Mouse (Mus musculus) forebrain, embryonic 13.5 days (tissue): ENCODE measurements around the gene Aamdc. TPM values are rescaled to one million over a fixed set of nuclear protein-coding genes. Genes with fewer than 3 reads are reported as not detected.

ENCODE experiments used
- ATAC-seq: fragments of 200-750 bp; cut with Nextera tagmentation; 2 replicates; pipeline ENCODE4 v1.8.0; 2017
- H3K27ac ChIP-seq: fragments of 300-500 bp; sonication (generic); 2 replicates; pipeline ENCODE4 v1.5.1; 2015; ENCODE audit warnings: inconsistent platforms, mild to moderate bottlenecking, moderate library complexity
- H3K27me3 ChIP-seq: fragments of 300-500 bp; sonication (generic); 2 replicates; pipeline ENCODE4 v1.6.1; 2015; ENCODE audit warnings: mild to moderate bottlenecking, inconsistent platforms
- H3K36me3 ChIP-seq: fragments of 300-500 bp; sonication (generic); 2 replicates; pipeline ENCODE4 v1.6.1; 2015; ENCODE audit warnings: mild to moderate bottlenecking, inconsistent platforms; ENCODE audit not compliant: poor library complexity, severe bottlenecking
- H3K4me1 ChIP-seq: fragments of 300-500 bp; sonication (generic); 2 replicates; pipeline ENCODE4 v1.6.1; 2015; ENCODE audit warnings: inconsistent platforms
- H3K4me2 ChIP-seq: fragments of 300-500 bp; sonication (generic); 2 replicates; pipeline ENCODE4 v1.6.1; 2015; ENCODE audit warnings: inconsistent platforms, mild to moderate bottlenecking, moderate library complexity
- H3K4me3 ChIP-seq: fragments of 300-500 bp; sonication (generic); 2 replicates; pipeline ENCODE4 v1.5.1; 2015; ENCODE audit warnings: mild to moderate bottlenecking, inconsistent platforms
- H3K9ac ChIP-seq: fragments of 300-500 bp; sonication (generic); 2 replicates; pipeline ENCODE4 v1.6.1; 2015; ENCODE audit warnings: mild to moderate bottlenecking, inconsistent platforms
- H3K9me3 ChIP-seq: fragments of 300-500 bp; sonication (generic); replicated peaks from 2 replicates; pipeline ENCODE4 v1.6.1; 2016; ENCODE audit warnings: inconsistent platforms
- whole genome bisulfite sequencing: fragments of 180-500 bp; shearing (Covaris S2); methylation state at CpG from one replicate; pipeline ENCODE4 v1.1.7; 2015; 5-methylcytosine and 5-hydroxymethylcytosine counted together
- polyA plus RNA-seq: library from polyadenylated mRNA; unstranded; fragments of >200 nt; fragmentation: Nextera tagmentation; extraction: Ambion mirVana; gene quantifications from 2 replicates; pipeline ENCODE4 v1.2.1, GENCODE M21; 2015

Gene Aamdc
- polyA plus RNA-seq, 1 experiment from 2014 or later, result 46.3 TPM

DNA sequence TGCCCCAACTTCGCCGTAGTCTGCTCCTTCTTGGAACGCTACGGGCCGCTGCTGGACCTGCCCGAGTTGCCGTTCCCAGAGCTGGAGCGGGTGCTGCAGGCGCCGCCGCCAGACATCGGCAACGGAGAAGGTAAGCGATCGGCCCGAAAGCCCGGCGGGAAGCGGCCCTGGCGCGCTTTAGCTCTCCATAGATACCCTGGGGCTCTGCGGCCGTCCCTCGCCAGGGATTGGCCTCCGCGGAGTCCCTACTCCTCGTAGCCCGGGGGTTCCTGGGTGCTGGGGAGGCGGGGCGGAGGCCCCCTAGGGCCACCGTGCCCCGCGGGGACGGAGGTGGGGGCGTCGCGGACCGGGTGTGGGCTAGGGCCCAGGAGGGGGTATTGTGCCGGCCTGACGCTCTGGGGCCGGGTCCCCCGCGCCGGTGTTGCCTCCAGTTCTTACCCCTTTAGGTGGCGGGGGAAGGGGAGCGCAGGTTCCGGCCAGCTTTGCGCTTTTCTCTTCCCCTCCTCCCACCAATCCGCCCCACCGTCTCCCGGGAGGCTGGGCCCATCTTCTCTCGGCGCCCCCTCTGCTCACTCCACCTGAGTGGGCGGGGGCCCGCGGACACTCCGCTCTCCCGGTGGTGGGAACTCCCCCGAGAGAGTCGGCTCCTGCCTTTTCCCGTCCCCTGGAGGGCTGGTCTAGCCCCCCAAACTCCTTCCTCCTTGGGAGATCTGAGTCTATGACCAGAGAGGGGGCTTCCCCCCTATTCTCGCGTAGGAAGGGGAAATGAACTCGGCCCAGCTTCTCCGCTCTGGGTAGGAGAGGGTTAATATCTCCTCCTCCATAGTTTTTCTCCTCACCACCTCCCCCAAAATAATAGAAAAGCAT, 912 bp upstream of the Aamdc start:
- H3K9ac ChIP-seq, result peak overlapping the region; percentile 100
- no peaks in the 10 kb centered on the region for H3K9me3 ChIP-seq
- under 1% methylated on average over 61 of the region's 65 CpGs for WGBS
- H3K27me3 ChIP-seq, result no peaks in the 10 kb centered on the region
- H3K4me3 ChIP-seq, result peak overlapping the region; percentile 100
- 0 out of 2 replicates have a peak, but pooled peaks cover under 1% of the 10 kb centered on the region for H3K36me3 ChIP-seq
- peaks cover 16% of the 10 kb centered on the region for H3K4me1 ChIP-seq
- peak overlapping the region; percentile 98 for H3K27ac ChIP-seq
- ATAC-seq, result peak; percentile 38
- H3K4me2 ChIP-seq, result peak overlapping the region; percentile 61

DNA sequence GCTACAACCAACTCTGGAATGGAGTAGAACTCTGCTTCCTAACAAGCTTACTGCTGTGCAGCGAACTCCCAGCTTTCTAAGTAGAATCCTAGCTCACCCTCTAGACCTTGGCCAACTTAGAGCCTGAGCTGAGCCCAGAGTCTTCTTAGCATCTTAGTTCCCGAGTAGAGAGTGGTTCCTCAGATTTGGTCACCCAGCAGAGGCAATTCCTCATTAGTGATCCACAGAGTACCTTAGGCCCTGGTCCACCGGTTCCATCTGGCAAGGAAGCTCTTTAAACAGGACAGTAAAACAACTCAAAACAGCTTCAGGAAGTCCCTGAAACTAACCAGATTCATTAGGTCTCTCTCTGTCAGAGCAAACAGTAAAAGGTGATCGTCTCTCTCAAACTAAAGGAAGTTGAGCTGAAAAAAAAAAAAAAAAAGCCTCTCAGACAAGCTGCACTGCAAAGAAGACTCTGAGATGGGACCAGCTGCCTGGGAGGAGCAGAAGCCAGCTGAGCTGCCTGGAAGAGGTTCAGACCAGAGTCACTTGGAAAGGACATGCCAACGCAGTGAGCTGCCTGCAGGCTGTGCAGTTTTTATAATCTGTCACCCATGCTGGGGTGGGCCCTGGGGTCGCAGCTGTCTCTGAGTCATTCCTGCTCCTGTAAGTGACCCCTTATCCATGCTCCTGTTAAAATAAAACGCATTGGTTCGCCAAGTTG, 783 bp downstream of the Aamdc start:
- peaks cover 16% of the 10 kb centered on the region for H3K4me1 ChIP-seq
- H3K27ac ChIP-seq, result peak overlapping the region; percentile 98; the same call in 1 of the 2 replicates
- ATAC-seq, result 0 out of 2 replicates have a peak, but pooled peaks have one; percentile 0
- peak overlapping the region; percentile 61 for H3K4me2 ChIP-seq
- H3K9me3 ChIP-seq, result no peaks in the 10 kb centered on the region
- 32% methylated on average over 8 of the region's 8 CpGs for WGBS
- H3K9ac ChIP-seq, result peak overlapping the region; percentile 100
- peaks cover 11% of the 10 kb centered on the region; the same call in 1 of the 2 replicates for H3K36me3 ChIP-seq
- H3K27me3 ChIP-seq, result no peaks in the 10 kb centered on the region
- H3K4me3 ChIP-seq, result peak overlapping the region; percentile 100

DNA sequence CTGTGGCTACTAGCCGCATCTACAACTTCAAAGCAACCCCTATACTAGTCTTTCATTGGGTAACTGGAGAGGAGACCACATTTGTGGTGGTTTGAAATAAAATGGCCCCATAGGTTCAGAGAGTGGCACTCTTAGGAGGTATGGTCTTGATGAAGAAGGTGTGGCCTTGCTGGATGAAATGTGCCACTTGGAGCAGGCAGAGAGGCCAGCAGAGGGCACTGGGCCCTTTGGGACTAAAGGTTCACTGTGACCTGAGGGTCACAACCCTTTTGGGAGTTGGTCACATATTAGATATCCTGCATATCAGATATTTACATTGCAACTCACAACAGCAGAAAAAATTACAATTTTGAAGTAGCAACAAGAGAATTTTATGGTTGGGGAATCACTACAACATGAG, 8.9 kb downstream of the Aamdc start:
- ATAC-seq, result no peak
- Histone ChIP-seq H3K27ac (no peak overlapping the region), H3K9ac (no peak overlapping the region), H3K9me3 (no peaks in the 10 kb centered on the region), H3K4me1 (no peaks in the 10 kb centered on the region), H3K4me2 (no peak overlapping the region), H3K36me3 (peaks cover 11% of the 10 kb centered on the region), H3K27me3 (no peaks in the 10 kb centered on the region), H3K4me3 (no peak overlapping the region)
- 91% methylated on average over 1 of the region's 1 CpGs for WGBS

DNA sequence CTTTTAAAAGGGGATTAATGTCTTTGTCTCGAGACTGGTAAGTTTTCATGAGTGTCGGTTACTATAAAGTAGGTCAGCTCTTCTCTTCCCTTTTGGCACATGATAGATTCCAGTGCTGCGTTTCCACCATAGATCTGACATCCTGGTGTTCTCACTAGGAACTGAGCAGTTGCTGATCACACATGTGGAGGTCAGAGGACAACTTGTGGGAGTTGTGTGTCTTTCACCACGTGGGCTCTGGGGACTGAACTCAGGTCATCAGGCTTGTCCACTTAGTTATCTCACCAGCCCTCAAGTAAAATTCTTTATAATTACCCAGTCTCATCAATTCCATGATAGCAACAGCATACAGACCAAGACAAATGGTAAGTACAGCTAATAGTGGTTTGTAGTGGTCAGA, 9.9 kb downstream of the Aamdc start:
- Histone ChIP-seq H3K9ac (no peak overlapping the region), H3K4me2 (no peak overlapping the region), H3K36me3 (peaks cover 5% of the 10 kb centered on the region; the same call in 1 of the 2 replicates), H3K27me3 (no peaks in the 10 kb centered on the region), H3K4me3 (no peak overlapping the region), H3K27ac (no peak overlapping the region), H3K9me3 (no peaks in the 10 kb centered on the region), H3K4me1 (no peaks in the 10 kb centered on the region)
- no peak for ATAC-seq
- WGBS, result 89% methylated on average over 4 of the region's 4 CpGs

DNA sequence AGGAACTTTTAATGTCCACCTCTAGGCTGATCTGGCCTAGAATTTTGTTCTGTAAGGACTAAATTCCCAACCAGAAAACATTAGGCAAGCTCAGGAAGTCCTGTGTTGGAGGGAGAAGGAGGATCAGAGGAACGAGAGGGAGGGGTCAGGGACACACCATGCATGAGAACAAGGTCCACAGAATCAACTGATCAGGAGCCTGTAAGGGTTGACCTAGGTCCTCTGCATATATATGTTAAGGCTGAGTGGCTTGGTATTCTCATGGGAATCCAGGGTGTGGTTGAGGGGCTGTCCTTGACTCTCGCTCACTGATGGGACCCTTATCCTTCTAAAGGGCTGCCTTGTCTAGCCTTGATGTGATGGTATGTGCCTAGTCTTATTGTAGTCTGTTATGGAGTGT, 15.7 kb downstream of the Aamdc start:
- H3K4me1 ChIP-seq, result no peaks in the 10 kb centered on the region
- 88% methylated on average over 2 of the region's 2 CpGs for WGBS
- H3K4me3 ChIP-seq, result no peak overlapping the region
- ATAC-seq, result no peak
- no peaks in the 10 kb centered on the region for H3K9me3 ChIP-seq
- H3K4me2 ChIP-seq, result no peak overlapping the region
- no peaks in the 10 kb centered on the region for H3K27me3 ChIP-seq
- no peak overlapping the region for H3K9ac ChIP-seq
- no peaks in the 10 kb centered on the region; the same call in 1 of the 2 replicates for H3K36me3 ChIP-seq
- H3K27ac ChIP-seq, result no peak overlapping the region

DNA sequence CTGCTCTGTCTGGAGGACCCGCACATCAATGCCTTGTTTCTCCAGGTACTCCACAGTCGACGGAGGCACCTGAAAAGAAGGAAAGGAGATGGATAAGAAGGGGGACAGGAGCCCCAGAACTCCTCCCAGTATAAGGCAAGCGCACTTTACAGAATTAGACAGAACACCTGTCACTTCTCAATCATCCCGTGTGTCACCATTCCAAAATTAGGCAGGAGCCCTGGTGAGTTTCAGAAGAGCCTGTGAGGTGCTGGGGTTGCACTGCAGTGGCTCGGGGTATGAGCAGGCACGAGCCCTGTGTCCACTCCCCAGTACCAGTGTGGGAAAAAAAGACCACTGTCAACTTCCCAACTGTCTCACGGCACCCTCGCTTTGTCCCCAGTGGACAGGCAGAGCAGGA, 28.6 kb downstream of the Aamdc start:
- no peak for ATAC-seq

DNA sequence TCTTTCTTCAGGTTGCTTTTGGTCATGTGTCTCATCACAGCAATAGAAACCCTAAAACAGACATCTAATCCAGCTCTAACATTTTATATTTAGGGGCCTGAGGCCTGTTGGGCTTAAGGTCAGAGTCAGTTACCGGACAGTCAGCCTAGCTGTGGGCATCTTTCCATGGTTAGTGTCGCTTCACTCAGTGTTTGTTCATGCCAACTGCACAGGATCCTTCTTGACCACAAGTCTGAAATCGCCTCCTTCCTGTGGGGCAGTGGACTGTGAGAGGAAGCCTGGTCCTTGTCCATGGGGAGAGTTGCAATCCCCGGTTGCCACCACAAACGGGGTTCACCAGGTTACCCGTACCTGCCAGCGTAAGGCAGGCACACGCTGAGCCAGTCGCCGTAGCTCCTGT, 30.0 kb downstream of the Aamdc start:
- H3K27me3 ChIP-seq, result no peaks in the 10 kb centered on the region

More for the DNA sequence above, 28.6 kb downstream of the Aamdc start:
- Histone ChIP-seq H3K4me3 (no peak overlapping the region), H3K27ac (no peak overlapping the region), H3K4me2 (no peak overlapping the region), H3K4me1 (no peaks in the 10 kb centered on the region), H3K9ac (no peak overlapping the region), H3K27me3 (no peaks in the 10 kb centered on the region), H3K9me3 (no peaks in the 10 kb centered on the region), H3K36me3 (no peaks in the 10 kb centered on the region)
- WGBS, result 91% methylated on average over 9 of the region's 9 CpGs

DNA sequence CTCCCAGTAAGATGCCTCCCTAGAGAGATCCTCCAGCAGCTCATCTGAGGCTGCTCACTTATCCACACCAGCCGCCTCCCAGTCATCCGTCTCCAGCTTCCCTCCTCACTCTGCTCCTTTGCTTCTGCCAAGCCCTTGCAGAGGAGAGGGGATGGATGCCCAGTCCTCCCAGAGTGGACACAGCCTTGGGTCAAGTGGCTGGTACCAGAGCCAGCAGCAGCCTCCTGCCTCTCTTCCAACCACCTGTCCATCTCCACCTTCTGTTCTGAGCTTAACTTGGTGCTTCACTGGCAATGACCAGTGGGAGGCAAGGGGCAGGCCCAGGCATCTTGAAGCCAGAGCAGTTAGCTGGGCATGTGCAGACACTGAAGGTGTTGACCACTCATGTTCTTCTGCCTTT, 32.8 kb downstream of the Aamdc start:
- Histone ChIP-seq H3K4me3 (no peak overlapping the region), H3K36me3 (peaks cover 24% of the 10 kb centered on the region), H3K4me2 (no peak overlapping the region), H3K4me1 (no peaks in the 10 kb centered on the region), H3K27ac (no peak overlapping the region), H3K27me3 (no peaks in the 10 kb centered on the region), H3K9me3 (no peaks in the 10 kb centered on the region), H3K9ac (no peak overlapping the region)
- no peak for ATAC-seq
- WGBS, result 97% methylated on average over 2 of the region's 2 CpGs

More for the DNA sequence above, 30.0 kb downstream of the Aamdc start:
- Histone ChIP-seq H3K27ac (no peak overlapping the region), H3K36me3 (no peaks in the 10 kb centered on the region; the same call in 1 of the 2 replicates), H3K4me1 (no peaks in the 10 kb centered on the region), H3K4me3 (no peak overlapping the region), H3K9ac (no peak overlapping the region), H3K9me3 (no peaks in the 10 kb centered on the region), H3K4me2 (no peak overlapping the region)
- no peak for ATAC-seq
- 94% methylated on average over 10 of the region's 10 CpGs for WGBS

DNA sequence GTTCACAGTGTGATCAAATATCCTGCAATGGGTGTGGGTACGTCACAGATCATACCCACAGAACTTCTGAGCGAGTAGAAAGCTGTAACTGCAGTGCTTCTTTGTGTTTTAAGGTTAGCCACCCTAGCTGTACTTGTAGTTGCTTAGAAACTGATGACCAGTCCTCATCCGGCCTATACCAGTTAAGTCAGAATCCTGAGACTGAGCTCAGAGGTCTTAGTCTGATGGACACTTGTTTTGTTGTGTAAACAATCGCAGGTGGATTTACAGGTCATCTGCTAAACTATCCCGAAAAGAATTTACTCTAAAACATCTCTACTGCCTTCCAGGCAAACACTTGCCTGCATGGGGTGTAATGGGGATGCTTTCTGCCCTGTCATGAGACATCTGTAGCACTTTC, 42.7 kb downstream of the Aamdc start:
- Histone ChIP-seq H3K4me3 (no peak overlapping the region), H3K4me1 (no peaks in the 10 kb centered on the region), H3K9me3 (no peaks in the 10 kb centered on the region), H3K27ac (no peak overlapping the region), H3K36me3 (peaks cover 94% of the 10 kb centered on the region), H3K4me2 (no peak overlapping the region), H3K27me3 (no peaks in the 10 kb centered on the region), H3K9ac (no peak overlapping the region)
- WGBS, result 92% methylated on average over 5 of the region's 5 CpGs
- ATAC-seq, result no peak

DNA sequence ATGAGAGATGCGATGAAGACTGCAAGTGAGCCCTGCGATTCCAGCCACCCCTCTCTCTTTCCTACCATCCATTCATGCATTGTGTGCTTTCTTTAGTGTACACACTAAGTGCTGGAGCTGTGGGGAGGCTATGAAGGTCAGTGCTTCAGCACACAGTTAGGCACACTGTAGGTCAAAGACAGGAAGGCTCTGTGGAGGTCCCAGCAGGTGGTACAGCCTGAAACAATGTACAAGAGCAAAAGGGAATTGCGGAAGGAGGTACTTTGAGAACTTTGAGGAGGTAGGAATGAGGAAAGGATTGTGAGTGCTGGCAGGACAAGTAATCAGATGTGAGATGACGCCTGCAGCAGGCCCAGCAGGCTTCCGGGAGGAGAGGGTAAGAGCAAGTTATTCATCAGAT, 43.8 kb downstream of the Aamdc start:
- H3K27me3 ChIP-seq, result no peaks in the 10 kb centered on the region
- no peaks in the 10 kb centered on the region for H3K9me3 ChIP-seq
- no peak overlapping the region for H3K4me2 ChIP-seq
- H3K36me3 ChIP-seq, result peaks cover 94% of the 10 kb centered on the region
- no peak overlapping the region for H3K27ac ChIP-seq
- H3K9ac ChIP-seq, result no peak overlapping the region
- no peaks in the 10 kb centered on the region for H3K4me1 ChIP-seq
- H3K4me3 ChIP-seq, result no peak overlapping the region
- 86% methylated on average over 5 of the region's 5 CpGs for WGBS
- ATAC-seq, result no peak

DNA sequence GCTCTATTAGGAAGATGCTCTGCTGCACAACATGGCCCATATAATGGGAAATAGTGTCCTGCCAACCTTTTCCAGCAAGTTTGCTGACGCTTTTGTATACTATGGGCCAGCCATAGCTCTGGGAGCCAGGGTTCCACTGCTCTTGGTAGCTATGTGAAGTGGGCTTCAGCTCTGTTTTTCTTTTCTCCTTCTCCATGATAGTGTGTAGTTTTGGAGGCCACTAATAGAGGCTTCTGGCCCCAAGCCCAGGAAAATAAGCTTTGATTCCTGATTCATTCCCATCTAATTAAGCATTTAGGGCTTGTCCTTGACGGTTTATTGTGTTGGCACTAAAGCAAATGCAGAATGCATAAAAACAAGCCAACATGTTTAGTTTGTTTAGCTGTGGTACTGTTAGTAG, 59.4 kb downstream of the Aamdc start:
- H3K4me1 ChIP-seq, result peaks cover 15% of the 10 kb centered on the region
- no peaks in the 10 kb centered on the region for H3K27me3 ChIP-seq
- no peaks in the 10 kb centered on the region for H3K9me3 ChIP-seq
- H3K4me2 ChIP-seq, result no peak overlapping the region
- WGBS, result 46% methylated on average over 2 of the region's 2 CpGs
- peaks cover 65% of the 10 kb centered on the region for H3K36me3 ChIP-seq
- peak overlapping the region; percentile 57; the same call in 1 of the 2 replicates for H3K27ac ChIP-seq
- H3K9ac ChIP-seq, result no peak overlapping the region
- no peak overlapping the region for H3K4me3 ChIP-seq
- ATAC-seq, result peak; percentile 80

DNA sequence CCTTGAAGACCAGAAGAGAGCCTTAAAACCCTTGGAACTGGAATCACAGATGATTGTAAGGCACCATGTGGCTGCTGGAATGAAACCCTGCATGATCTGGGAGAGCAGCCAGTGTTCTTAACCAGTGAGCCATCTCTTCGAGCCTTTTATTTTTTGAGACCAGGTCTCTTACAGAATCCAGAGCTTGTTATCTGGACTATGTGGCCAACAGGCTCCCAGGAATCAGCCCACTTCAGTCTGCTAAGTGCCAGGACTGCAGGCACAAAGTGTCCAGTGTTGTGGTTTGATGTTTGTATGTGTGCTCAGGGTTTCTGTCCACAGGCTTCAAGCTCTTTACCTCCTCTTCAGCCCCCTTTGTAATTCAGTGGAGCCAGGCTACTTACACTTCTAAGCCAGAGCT, 64.5 kb downstream of the Aamdc start:
- H3K27me3 ChIP-seq, result no peaks in the 10 kb centered on the region
- ATAC-seq, result no peak

More for the DNA sequence above, 64.5 kb downstream of the Aamdc start:
- no peak overlapping the region for H3K4me3 ChIP-seq
- peaks cover 86% of the 10 kb centered on the region for H3K36me3 ChIP-seq
- peaks cover 4% of the 10 kb centered on the region; the same call in 1 of the 2 replicates for H3K4me1 ChIP-seq
- no peak overlapping the region for H3K4me2 ChIP-seq
- H3K9ac ChIP-seq, result no peak overlapping the region
- H3K27ac ChIP-seq, result no peak overlapping the region; the same call in 1 of the 2 replicates
- 52% methylated on average over 1 of the region's 1 CpGs for WGBS
- H3K9me3 ChIP-seq, result no peaks in the 10 kb centered on the region
